Mouse (Mus musculus) MN1 (cell line): Measurements from ENCODE around the gene Hdac6.

Experiments used
- DNase-seq: peaks from one replicate; pipeline ENCODE4 v3.0.0-alpha.2; 2016; ENCODE audit warnings: low spot score

Gene Hdac6

DNA sequence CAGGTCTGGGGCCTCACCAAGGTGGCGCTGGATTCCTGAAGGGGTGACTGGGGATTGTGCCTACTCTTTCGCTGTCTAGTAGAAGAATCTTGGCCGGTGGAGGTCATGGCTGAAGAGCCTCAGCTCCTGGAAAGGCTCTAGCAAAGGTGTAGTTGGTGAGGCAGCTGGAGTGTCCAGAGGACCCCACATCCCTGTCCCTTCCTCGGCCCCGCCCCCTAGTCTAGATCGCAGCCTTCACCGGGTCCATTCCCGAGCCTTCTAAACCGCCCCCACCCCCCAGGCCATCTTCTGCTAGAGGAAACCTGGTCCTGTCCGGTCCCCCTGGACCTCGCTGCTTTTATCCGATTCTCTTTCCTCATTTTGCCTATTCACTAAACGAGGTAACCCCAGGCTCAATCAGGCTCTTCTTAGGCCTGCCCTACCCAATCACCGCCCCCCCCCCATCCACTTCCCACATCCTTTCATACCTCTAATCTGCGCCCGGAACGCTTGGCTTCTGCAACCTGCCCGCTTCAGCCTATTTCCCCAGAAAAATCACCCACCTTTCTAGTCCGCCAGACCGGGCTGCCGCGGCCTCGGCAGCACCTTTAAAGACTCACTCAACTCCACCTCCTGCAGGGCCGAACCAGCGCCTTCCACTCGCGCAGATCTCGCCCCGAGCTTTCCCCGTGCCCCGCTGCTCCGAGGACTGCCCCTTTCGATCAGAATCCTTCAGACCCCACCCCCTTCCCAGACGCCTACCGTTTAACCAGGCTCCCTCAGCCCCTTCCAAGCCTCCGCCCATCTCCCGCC lies at the start of gene Hdac6:
Hdac6 (minus strand) TSS at position 782 of the 792 bp plus-strand sequence.
- peak; percentile 27 for DNase-seq

DNA sequence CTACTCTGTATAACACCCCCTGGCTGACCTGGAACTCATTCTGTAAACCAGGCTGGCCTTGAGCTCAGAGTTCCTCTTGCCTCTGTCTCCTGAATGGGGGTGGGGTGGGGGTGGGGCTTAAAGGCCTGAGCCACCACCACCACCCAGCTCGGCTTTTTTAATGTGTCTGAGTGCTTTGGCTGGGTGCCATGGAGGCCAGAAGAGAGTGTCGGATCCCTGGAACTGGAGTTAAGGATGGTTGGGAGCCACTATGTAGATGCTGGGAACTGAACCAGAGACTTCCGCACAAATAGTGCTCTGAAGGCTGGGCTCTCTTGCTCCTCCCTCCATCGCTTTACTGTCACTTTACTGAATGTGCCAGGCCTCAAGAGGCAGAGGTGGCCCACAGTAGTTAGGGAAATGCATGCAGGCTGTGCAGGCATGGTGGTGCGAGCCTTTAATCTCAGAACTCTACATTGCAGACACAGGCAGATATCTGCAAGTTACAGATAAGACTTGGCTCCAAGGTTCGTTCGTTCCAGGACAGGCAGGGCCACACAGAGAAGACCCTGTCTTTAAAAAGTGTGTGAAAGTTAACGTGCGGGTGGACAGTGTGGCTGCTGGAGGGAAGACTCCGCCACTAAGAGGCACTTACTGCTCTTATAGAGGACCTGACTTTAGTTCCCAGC lies 45.5 kb upstream of the Hdac6 start:
- peak; percentile 17 for DNase-seq

DNA sequence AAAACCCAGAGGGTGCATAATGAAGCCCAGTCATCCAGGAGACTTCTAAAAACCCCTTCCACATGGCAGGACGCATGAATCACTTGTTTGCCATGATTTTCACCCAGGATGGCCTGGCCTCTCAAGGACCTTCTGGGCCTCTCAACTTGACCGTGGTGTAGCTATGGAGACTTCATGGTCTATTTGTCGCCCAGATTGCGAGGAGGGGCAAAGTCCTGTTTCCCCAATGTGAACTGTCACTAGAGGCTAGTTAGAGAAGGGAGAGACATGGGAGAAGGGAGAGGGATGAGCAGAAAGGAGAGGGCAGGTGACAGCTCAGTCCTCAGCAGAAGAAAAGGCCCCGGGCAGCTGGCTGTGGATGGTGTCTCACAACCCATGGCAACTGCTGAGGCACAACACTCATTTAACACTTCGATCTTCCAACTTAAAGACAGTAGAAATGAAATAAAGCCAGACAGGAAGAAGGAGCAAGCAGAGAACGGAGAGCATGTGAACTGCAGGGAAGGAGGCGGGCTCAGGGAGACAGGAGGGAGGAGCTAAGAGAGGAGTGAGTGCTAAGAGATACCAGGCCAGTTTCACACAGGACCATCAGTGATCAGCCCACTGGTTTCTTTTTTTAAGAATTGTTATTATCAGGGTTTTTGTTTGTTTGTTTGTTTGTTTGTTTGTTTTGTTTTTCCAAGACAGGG lies 44.8 kb upstream of the Hdac6 start:
- DNase-seq: no peak

DNA sequence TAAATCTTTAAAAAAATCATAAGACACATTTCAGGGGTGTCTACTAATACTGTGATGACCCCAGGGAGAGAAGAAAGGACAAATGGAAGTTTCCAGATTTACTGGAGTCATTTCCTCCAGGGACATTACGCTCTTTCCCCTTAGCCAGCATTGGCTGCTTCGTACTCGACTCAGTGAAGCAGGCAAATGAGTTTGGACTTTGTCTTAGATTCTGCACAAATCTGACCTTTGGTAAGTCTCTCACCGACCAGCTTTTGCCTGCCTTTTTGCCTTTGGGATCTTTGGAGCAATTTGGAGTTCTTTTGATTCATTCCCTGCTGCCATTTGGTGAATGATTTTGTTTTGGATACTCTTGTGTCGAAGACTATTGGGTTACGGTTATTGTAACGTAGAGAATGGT lies 33.7 kb upstream of the Hdac6 start:
- no peak for DNase-seq

- no peak for DNase-seq
Measured at GRCm38 (mm10) chrX:7977892-7978291, 30.2 kb upstream of the Hdac6 start, which contains the start of gene Gata1. TSS of gene Gata1 (minus strand) at chrX:7978071.

DNA sequence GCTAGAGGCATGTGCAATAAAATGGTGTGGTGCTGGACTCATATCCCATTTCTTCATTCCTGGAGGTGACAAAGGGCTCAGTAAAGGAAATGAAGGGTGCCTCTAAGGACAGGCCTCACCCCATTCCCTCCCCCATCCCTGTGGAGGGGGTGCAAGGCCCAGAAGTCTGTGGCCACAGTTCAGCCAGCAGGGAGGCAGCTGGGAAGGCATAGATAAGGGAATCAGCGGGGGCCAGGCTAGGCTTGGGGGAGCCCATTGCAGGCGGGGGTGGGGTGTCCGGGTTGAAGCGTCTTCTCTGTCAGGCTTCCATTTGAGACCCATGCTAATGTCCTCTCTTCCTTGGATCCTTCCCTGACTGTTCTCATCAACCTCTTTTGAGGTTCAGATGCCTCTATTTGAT lies 23.6 kb upstream of the Hdac6 start:
- DNase-seq: no peak

- no peak for DNase-seq
Measured at GRCm38 (mm10) chrX:7968899-7969298, 21.2 kb upstream of the Hdac6 start.

DNA sequence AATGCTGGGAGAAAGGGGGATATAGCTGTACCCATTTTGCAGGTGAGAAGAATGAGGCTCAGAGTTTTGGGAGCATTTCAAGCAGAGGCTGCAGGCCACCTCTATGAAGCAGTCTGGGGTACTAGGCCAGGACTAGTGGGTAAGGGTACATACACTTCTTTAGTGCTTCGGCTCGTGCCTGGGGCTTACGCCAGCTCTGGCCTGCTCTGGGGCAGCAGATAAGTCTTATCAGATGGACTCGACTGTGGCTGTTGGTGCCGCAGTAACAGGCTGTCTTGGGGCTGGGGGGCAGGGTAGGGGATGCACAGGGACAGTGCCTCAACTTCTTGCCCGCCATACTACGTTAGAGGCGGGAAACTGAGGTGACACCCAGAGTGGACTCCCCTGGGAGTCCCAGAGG lies 20.5 kb upstream of the Hdac6 start:
- DNase-seq: no peak

DNA sequence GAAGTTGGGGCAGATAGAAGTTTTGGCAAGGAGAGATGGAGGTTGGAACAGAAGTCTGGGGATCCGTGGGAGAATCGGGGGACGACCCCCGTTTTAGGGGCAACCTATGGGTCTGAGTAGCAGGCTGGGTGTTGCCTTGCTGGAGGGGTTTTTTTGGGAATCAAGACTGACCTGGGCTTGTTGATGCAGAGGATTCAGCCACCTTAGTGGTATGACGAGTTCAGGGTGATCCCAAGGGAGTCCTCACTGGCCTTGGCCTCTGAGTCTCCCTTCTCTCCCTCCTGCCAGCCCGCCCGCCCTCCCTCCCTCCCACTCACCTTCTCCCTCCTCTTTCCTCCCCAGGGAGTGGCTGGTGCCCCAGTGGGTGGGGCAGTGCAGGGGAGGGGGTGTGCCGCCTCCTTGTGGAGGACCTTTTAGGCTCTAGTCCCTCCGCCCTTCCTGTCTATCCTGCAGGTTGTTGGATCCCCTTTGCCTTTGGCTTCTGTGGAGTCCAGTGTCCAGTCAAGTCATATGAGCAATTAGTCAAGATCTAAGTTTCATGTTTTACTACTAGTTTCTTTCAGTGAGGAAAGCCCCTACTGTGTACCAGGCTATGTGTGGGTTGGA lies 20.0 kb upstream of the Hdac6 start:
- no peak for DNase-seq

- DNase-seq: no peak
Measured at GRCm38 (mm10) chrX:7966161-7966560, 18.5 kb upstream of the Hdac6 start.

DNA sequence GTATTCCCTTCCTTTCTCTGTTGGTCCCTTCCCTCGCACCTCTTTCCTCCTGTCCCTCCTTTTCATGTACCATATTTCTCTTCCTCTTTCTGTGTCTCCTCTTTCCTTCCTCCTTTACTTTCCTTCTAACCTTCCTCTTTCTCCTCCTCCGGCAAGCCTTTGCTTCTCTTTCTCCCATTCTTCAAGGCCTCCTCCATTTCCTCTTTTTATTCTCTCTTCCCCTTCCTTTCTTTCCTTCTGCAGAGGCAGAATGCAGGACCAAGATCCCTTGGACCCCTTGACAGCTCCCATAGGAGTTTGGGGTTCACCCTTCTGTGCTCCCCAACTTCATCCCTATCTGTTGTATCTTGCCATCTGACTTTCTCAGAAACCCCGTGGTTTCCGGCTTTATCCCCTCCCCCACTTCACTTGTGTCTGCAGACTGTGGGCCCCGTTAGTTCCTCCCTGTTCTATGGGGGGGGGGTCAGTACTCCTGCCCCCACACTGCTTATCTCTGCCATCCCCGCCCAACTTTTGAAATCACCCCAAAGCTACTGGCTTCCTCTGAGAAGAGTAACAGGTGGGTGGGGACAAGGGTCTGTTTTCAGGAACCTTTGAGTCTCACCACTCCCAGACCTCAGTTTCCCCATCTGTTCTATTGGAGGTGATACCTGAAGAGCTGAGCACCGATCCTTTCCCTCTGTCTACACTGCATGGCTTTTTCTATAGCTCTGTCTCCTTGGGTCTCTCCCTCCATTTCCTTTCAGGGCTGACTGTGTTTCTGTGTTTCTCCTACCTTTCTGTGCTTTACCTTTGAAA lies 16.3 kb upstream of the Hdac6 start:
- no peak for DNase-seq

GRCm38 (mm10) chrX:7958868-7959267 lies 11.2 kb upstream of the Hdac6 start:
- DNase-seq: no peak

DNA sequence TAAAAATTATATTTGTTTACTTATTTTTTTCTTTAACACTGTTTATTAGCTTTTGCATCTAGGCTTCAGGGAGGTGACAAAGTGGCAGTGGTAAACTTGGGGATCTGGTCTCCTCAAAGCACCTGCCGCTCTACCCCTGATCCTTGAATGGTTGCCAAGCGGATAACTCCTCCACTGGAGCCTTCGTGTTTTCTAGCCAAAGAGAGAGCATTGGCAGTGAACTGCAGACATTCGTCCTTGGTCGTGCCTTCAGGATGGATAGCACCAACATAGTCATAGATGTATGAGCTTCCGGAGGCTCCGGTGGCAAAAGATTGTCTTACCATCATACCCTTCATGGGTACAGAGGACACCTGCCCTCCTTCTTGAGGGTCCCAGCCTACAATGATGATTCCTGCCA lies 2.4 kb upstream of the Hdac6 start:
- DNase-seq: no peak

DNA sequence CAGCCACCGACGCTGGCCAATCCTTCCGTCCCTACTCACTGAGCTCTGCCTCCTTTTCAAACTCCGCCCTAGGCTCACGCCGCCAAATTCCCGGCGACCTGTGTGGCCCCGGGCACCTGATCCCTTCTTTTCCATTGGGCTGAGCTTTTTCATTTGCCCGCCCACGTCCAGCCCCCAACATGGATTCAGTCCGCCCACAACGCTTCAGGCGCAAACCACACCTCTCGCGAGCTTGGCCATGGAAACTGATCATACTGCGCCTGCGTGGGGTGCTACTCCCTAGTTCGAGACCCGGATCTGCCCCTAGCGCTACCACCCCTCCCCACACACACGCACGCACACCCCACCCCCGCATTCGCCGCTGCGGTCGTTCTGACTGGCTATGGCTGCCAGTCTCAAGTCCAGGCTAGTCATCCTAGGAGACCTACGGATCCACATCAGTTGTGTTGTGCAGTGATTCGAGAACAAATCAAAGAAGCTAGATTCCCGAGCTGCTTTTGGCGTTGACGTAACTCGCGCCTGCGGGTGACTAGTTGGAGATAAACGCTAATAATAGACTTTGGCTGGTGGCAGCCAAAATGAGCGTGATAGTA lies 307 bp upstream of the Hdac6 start:
- peak; percentile 94 for DNase-seq

GRCm38 (mm10) chrX:7945618-7946017 lies 2.1 kb downstream of the Hdac6 start:
- DNase-seq: no peak

DNA sequence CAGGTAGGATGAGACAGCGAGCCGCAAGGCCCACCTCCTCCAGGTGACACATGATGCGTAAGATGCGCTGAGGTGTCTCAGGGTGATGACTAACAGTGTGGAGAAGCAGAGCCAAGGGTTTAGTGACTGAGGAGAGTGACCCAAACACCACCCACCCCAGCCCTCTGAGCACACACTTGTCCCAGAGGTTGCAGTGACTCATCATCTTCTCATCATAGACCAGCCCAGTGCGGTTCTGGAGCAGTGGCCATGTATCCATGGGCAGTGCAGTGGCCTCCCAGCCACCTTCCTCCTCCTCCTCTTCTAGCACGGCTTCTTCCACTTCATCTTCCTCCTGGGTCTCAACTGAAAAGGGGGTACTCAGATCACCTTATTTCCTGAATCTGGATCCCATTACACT lies 10.0 kb downstream of the Hdac6 start:
- DNase-seq: no peak

GRCm38 (mm10) chrX:7936874-7937273 lies 10.8 kb downstream of the Hdac6 start:
- no peak for DNase-seq

DNA sequence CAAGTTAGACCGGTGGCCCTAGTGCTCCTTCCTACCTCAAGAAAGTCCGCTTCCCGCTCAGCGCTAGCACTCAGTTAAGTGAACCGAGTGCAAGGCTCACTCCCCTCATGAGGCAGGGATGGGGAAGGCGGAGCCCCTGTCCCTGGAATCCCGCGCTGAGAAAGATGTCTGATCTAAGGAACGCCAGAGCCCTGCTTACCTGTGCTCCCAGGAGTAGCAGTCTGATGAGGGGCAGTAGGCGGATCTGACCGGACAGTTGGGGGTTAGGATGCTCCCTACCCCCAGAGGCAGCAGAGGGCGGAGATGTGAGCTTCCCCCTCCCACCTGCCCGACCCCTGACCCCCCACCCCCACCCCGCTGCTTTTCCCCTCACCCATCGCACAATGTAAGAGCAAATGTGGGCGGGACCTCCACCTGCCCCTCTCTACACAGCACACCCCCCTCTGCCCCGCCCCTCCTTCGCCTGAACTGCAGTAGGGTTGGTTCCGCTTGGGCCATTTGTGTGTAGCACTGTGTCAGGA lies 19.4 kb downstream of the Hdac6 start, which contains the start of gene Eras:
Eras (minus strand) TSS at position 338 of the 521 bp plus-strand sequence.
- DNase-seq: no peak

DNA sequence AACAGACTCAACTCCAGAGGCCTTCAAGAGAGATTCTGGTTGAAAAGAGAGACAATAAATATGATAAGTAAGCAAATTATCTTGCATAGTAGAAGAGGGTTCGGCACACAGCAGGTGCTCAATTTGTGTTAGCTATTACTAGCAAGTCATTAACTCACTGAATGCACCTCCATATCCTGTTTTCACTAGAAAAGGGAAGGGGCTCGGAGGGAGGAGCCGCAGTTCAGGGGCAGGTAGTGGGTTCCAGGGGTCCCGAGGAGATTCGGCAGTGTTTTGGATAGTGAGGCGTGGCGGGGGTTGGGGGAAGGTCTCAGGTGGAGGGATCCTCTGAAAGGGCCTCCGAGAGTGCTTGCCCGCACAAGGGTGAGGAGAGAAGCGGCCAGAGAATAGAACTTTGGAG lies 20.6 kb downstream of the Hdac6 start:
- DNase-seq: no peak

DNA sequence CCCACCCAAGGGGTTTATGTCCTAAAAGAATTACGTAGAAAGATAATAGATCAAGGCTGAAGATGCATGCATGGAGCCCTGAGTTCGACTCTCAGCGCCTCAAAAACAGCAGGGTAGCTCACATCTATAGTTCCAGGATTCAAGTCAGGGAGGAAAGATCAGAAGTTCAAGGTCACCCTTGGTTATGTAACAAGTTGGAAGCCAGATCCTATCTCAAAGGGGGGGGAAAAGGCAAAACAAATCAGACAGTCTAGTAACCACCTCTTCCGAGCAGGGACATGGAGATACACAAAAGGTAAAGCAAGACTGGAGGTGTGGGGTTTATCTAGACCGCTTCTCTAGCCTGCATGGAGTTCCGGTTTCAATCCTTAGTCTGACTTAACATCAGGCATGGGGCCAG lies 21.4 kb downstream of the Hdac6 start:
- DNase-seq: no peak

DNA sequence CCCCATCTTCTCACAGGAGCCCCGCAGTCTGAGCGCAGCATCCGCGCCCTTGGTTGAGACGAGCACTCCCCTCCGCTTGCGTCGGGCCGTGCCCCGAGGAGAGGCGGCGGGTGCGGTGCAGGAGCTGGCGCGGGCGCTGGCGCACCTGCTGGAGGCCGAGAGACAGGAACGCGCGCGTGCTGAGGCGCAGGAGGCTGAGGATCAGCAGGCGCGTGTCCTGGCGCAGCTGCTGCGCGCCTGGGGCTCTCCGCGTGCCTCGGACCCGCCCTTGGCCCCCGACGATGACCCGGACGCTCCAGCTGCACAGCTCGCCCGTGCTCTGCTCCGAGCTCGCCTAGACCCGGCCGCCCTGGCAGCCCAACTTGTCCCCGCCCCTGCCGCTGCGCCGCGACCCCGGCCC lies 25.7 kb downstream of the Hdac6 start:
- DNase-seq: no peak
